Mouse (Mus musculus) megakaryocyte-erythroid progenitor cell, adult 5-6 weeks (primary cell): ENCODE results near the gene Tspo. TPM values are rescaled to one million over a fixed set of nuclear protein-coding genes. Genes with fewer than 3 reads are reported as not detected.

ENCODE experiments used
- ATAC-seq: replicated peaks from 2 replicates; pipeline ENCODE4 v1.8.0; 2016; ENCODE audit warnings: mild to moderate bottlenecking, inconsistent platforms; ENCODE audit not compliant: severe bottlenecking, poor library complexity, low FRiP score, low TSS enrichment
- total RNA-seq, 2 experiments: library from RNA; stranded (forward) in 1 of 2; stranded (reverse) in 1 of 2; fragments of 200-1000, 215-1000 nt in 1 of 2; fragments of >200 nt in 1 of 2; fragmentation: Nextera tagmentation in 1 of 2; gene quantifications; 2 replicates each; pipeline ENCODE4 v1.2.3; 2014 to 2017

Gene Tspo
- total RNA-seq, 2 experiments from 2014 or later: 35.7 to 109 TPM

DNA sequence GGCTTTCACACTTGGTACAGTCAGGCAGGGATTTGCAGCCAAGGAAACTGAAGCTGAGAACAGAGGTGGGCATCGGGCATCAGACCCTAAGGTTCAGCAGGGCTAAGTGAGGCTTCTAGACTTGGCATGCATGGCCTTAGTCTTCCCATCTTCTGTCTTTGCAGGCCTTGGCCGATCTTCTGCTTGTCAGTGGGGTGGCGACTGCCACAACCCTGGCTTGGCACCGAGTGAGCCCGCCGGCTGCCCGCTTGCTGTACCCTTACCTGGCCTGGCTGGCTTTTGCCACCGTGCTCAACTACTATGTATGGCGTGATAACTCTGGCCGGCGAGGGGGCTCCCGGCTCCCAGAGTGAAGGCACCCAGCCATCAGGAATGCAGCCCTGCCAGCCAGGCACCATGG lies 10.2 kb downstream of the Tspo start:
- no peak for ATAC-seq

DNA sequence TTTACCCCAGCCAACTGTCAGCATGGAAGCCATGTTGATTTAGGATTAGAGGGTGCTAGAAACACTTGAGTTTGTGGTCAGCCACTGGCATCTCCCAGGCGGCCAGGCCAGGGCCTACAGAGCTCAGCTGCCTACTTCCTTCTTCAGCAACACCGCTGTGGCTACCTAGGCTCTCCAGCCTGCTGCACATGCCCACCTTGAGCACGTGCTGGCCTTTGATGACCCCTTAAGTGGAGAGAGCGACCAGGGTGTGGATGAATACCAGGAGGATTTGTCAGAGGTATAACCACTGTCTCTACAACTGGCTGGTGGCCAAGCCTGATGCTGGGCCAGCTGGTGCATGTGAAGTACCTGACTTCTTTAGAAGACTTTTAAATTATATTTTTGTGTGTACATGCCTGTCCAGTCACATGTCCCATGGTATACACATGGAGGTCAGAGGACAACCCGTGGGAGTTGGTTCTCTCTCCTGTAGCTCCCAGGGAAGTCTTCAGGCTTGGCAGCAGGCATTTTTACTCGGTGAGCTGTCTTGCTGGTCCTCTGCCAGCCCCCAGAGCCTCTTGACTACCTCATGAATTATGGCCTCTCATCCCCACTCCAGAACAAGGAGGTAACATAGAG lies 11.4 kb downstream of the Tspo start:
- ATAC-seq: no peak

DNA sequence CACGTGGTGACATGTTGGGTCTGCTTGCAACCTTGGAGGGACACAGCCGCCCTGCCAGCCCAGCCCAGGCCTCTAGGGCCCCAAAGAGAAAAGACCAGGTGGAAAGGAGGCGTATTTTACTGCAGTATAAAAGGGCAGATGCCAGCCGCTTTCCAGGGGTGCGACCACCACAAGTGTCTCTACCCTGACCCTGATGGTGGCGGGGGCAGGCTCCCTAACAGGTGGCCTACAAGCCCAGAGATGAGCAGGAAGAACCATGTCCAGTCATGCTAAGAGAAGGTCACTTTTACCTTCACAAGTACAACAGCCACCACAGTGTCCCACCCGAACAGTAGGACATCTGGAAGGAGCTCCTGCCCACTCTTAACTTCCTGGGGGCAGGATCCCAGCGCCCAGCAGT lies 12.2 kb downstream of the Tspo start:
- ATAC-seq: no peak

DNA sequence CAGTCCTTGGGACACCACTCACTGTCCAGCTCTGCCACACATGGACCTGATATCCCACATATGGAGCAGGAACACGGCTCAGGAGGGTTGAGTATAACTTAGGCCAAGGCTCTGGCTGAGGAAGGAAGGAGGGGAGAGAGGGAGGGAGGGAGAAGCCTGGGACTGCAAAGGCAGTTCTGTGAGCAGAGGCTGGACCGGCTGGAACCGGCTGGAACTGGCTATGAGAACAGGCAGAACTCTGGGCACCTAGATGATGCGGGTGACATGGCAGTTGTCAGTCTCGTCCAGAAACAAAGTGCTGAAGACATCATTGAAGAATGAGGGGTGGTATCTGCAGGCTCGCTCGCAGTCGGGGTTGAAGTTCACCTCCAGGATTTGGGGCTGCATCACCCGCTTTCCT lies 13.3 kb downstream of the Tspo start:
- ATAC-seq: no peak

DNA sequence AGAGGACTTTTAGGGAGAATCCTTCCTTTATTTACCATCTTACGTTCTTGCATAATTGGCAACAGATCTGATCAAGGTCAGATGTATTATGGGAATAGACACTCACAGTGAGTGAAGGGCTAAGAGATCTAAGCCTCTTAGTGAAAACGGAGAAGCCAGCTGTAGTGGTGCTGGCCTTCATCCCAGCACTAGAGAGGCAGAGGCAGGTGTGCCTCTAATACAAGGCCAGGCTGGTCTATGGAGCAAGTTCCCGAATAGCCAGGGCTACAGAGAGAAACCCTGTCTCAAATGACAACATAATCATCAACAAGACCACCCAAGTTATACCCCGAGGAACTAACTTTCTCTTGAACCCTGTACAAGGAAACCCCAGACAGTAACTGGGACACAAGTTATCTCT lies 19.5 kb downstream of the Tspo start:
- no peak for ATAC-seq

DNA sequence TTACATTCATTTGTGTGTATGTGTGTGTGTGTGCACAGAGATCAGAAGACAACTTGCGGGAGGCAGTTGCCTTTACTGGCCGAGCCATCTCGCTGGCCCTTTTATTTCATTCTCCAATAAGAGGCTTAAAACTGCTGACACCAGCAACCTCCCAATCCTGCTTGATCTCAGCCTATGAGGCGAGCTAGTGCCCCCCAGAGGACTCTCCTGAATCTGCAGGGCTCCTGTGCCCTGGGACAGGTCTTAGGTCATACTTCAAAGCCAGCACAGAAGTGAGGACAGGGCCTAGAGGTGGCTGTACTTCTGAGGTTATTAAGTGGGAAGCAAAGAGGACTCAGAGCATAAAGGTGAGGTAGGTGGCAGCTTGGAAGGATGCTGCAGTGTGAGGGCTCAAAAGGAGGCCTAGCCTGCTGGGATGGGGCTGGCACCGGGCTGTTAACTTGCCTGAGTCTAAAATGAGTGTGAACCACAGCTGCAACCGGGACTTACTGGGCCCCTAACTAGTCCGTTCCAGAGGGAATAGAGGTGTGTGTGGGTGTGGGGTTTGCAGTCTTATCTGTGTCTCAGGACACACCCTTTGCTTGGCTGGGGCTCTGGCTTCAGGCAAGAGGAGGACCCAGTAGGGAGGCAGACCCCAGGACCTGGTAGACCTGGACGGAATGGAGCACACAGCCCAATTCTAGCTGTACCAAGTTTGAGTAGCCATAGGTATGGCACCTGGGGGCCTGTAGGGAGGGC lies 20.2 kb downstream of the Tspo start:
- peak; percentile 67 for ATAC-seq

DNA sequence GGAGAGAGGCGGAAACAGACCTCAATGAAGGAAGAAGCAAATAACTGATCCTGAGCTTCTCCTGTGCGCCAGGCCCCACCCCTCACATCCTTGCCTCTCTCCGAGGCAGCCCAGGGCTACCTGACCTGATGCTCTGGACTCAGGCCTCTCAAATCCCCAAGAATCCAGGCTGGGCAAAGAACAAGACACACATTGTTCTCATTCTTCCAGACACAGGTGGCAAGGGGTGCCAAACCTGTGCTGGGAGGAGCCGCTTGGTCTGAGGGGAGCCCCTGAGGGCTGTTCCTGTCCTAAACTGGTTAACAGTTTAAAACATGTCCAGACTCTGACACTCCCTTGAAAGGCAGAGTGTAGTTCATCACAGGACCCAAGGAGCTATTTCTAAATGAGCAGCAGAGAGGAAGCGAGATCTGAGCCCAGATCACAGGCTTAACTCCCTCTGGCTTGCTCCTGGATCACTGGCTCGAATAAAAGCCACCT lies 21.4 kb downstream of the Tspo start:
- no peak for ATAC-seq

DNA sequence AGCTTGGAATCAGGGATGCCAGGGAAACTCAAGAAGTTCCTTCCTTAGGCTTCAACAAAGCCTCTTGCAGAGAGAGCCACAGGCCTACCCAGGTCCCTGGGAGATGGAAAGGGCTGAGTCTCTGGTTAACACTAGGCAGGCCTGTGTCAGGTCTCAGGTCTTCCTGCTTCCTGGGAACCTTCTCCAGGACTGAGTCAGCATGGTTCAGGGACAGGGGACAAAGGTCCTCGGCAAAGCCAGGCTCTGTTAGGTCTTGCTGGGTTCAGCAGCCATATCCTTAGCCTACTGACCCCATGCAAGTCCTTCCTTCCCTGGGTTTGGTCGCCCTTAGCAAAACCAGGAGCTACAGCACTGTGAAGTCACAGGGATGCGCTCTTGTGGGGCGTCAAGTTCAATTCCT lies 27.4 kb downstream of the Tspo start:
- no peak for ATAC-seq

DNA sequence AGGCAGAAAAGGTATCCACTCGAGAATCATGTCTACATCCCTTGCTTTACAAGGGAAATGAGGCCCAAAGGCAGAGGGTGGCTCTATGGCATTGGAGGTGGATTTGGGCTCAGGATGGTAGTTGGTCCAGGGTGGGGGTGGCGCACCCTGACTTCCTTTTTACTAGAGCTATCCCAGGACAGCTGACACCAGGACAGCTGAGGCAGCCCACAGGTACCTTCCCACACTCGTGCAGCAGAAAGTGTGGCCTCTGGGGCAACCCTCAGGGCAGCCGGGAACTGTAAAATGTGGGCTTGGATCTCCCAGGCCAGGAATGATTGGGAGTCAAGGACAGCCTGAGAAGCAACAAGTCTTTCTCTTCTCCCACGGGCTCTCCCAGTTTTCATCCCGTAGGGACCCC lies 28.4 kb downstream of the Tspo start:
- no peak for ATAC-seq

DNA sequence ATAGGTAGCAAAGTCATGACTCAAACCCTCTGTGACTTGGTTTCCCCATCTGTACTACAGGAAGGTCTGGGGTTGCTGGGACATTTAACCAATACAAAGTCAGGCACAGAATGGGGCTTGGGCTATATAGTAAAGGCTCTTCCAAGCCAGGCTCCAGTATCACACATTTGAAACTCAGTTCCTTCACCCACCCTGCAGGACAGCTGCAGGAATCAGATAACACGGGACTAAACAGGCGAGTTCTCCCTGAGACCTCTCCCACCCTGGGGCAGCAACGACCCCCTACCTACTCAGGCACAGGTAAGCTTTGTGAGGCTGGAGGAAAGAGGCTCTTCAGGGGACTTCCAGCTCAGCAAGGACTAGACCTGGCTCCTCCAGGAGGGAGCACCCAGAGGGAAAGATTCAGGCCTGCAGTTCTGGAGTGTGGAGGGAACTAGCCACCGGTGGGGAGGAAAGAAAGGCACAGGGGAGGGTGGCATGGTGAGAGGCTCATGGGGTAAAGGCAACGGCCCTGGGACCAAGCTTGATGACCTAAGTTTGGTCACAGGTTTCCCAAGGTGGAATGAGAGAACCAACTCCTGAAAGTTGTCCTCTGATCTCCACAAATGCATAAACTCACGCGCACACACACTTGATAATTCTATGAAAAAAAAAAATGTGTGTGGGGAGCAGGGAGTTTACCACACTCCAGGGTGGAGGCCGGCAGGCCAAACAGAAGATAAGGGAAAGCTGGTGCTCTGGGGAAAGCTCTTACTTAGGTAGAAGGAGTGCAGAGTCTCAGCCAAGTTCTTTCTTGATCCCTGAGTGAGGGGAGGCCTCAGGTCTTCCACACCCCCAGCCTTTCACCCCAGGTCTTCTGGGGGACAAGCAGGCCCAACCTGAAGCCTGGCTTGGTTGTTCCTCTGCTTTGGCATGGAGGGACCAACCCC lies 29.1 kb downstream of the Tspo start:
- ATAC-seq: peak; percentile 59

DNA sequence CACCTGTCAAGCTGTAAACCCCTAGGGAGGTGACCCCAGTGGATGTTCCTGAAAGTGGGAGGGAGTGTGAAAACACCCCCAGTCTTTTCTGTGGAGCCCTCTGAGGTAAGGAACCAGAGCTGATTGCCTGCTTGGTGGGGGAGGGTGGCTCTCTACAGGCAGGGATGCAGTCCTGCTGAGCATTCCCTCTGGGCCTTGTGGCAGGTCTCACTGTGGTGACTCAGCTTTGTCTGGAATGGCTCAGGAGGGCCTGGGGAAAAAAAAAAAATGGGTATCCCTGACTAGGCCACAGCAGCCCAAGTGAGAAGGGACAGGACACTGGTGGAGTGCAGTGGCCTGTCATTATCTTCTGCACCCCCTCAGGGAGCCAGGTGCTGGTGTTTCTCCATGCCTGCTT lies 29.8 kb downstream of the Tspo start:
- no peak for ATAC-seq

DNA sequence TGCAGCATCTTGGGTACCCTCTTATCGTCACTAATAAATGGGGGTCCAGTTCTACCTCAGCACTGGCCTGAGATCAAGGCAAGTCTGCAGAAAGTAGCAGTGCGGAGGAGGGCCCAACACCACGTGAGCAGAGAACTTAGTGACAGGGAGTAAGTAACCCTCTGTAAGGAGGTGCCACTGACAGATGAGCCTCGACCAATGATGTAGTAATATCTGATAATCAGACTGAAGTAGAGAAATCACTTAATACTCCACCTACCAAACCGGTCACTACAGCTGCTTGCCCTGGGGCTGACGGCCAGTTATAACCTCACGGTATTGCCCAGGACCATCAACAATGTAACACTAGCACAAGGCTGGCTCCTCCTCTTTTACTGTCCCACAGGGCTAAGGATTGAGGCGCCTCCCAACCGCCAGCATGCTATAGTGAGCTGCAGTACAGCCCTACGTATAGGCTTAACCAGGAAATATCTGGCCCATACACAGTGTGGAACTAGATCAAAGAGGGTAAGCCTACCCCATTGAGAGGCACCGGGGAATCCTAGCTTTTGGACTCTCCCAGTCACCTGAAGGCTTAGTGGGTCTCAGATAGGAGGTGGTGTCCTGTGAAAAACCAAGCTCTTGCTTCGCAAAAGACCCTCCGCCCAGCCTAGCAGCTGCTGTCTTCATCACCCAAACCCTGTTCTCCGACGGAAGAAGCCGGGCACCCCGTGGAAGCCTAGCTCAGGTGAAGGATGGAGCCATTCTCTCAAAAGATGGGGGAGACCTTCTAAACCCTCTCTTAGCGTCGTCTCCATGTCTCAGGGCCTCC lies 30.5 kb downstream of the Tspo start:
- ATAC-seq: peak; percentile 72

DNA sequence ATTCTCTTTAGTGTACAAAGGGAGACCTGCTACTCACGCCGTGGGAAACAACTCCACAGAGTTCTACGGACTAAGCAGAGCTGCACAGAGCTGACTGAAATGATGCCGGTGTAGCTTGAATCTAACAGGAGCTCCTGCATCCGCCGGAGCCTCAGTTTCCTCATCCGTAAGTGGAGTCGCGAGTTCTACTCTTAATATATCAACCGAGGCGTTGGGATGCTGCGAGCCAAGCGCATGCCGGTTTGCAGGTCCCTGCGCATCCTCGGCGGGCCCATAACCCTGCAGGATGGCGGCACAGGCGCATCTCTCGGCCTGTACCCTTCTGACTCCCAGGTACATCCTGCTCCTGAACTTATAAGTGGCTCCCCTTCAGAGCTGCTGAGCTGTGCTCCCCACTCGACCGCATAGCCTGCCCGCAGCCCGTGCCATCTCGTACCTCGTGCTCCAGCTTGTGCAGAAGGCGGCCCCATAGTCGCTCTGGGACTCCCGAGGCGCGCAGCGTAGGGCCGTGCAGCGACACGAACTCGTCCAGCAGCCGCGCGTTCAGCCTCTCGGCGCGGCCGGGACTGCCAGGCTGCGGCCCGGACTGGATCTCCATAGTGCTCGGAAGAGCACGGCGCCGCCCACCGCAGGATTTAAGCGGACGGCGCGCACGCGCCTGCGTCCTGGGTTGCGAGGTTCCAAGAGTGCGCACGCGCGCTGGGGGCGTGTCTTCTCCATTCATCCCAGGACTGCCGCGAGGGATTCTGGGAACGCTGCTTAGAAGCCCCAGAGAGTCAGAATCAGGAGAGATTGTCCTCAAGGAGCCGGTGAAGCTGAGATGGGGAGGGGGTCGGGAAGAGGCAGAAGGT lies 31.3 kb downstream of the Tspo start, which contains the start of gene Ttll12:
TSS of gene Ttll12 (minus strand) at position 645 of the 851 bp plus-strand sequence.
- ATAC-seq: peak; percentile 48

DNA sequence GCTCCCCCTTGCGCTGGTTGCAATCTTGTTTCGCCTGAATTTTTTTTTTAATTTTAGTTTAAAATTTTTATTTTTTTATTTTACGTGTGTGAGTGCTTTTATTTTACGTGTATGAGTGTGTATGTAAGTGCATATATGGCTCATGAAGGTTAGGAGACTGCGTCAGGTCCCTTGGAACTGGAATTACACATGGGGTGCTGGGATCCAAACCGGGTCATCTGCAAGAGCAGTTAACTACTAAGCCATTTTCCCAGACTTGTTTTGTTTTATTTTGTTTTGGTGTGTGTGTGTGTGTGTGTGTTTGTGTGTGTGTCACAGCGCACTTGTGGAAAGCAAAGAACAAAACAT lies 31.9 kb downstream of the Tspo start:
- ATAC-seq: no peak

DNA sequence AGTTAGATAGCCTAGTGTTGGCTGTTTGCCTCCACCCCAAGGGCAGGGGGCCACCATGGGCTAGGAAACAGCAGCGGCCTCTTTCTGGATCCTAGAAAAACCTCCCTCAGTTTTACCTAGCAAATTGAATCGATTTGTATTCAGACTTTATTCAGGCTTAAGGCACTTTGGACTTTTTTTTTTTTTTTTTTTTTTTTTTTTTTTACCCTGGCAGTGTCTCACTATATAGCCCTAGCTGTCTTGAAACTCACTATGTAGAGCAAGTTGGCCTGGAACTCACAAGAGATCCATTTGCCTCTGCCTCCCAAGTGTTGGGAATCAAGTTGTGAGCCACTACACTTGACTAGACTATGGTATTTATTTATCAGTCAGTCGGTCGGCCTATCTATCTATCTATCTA lies 33.4 kb downstream of the Tspo start:
- ATAC-seq: no peak

DNA sequence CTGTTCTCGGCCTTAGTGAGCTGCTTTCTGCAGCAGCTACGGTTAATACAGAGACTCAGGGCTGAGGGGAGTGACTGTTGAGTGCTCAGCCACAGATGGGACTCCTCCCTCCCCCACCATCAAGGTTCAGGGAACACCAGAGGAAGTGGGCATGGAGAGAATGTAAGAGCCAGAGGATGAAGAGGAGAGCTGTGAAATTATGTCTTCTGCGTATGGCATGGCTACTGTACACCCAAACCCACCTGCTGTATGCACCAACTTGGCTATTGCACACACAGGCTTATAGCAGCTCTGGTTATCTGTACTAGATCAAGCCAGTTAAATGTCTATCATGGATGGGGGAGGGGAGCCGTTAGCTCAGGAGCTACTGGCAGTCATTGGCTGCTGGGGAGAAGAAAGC lies 37.8 kb downstream of the Tspo start:
- ATAC-seq: peak; percentile 29; the same call in 1 of the 2 replicates

DNA sequence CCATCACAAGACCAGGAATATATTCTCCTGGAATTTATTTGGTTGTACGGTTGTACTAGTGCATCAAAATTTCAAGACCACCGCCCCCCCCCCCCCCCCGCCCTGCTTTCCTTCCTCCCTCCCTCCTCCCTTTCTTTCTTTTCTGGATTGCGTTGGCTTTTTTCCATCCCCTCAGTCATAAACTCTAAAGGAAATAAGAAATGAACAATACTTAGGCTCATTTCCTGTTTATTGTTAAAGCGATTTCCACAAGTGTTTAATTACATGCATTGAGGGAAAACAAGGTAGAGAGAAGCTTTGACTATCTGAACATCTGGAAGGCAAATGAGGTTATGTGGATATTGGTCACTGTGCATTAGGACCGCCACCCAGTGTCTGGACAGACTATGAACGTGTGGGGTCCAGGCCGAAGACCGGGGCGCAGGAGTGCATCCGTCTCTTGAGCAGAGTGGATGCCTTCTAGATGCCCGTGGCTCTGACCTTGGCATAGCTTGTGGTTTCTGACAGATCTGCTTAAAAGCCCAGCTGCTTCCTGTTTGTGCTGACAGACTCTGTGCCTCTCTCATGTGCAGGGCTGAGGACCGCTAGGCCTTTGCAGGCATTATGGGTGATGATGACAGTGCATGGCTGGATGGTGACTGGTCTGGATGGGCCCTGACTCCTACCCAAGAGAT lies 39.1 kb downstream of the Tspo start:
- ATAC-seq: 0 out of 2 replicates have a peak, but pooled peaks have one; percentile 23

DNA sequence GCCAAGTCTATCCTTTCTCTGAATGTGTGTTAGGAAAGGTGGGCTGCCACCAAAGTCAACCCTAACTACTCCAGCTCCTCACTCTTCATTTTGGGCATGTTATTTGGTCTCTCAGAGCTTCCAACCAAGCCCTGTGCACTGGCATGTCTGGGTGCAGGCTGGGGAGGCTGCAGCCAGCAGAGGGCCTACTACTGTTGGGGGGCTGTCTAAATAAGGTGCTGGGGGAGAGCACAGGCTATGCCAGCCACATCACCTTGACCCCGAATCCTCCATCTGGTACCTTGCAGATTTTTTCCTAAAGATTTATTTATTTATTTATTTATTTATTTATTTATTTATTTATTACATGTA lies 39.6 kb downstream of the Tspo start:
- ATAC-seq: no peak
